Mouse (Mus musculus) bone marrow macrophage, adult 2 months (primary cell): ENCODE results near the gene P2rx4.

Source experiments
- CTCF ChIP-seq: IDR thresholded peaks from 2 replicates; pipeline ENCODE4 v1.5.1; 2012; ENCODE audit warnings: low read depth, mild to moderate bottlenecking, low read length, moderate library complexity
- POLR2A ChIP-seq: IDR thresholded peaks from 2 replicates; pipeline ENCODE4 v1.6.1; 2012; ENCODE audit warnings: mild to moderate bottlenecking, low read depth, low read length, borderline replicate concordance

- TF ChIP-seq POLR2A, result no peak
- no peak for TF ChIP-seq CTCF
Observed at GRCm38 (mm10) chr5:122770806-122771261, 63.5 kb downstream of the P2rx4 start.
